Mouse (Mus musculus) embryonic facial prominence, embryonic 15.5 days (tissue): ENCODE measurements around the gene Alox8. TPM values are rescaled to one million over a fixed set of nuclear protein-coding genes. Genes with fewer than 3 reads are reported as not detected.

Source experiments
- ATAC-seq: fragments of 200-750 bp; cut with Nextera tagmentation; 2 replicates; pipeline ENCODE4 v1.8.0; 2017; ENCODE audit warnings: low read depth, moderate TSS enrichment; ENCODE audit not compliant: insufficient number of reproducible peaks, low FRiP score, low TSS enrichment
- H3K27ac ChIP-seq: fragments of 300-500 bp; sonication (generic); replicated peaks from 2 replicates; pipeline ENCODE4 v1.5.1; 2015; ENCODE audit warnings: mild to moderate bottlenecking, inconsistent platforms
- H3K27me3 ChIP-seq: fragments of 300-500 bp; sonication (generic); 2 replicates; pipeline ENCODE4 v1.6.1; 2015; ENCODE audit warnings: inconsistent platforms
- H3K36me3 ChIP-seq: fragments of 300-500 bp; sonication (generic); 2 replicates; pipeline ENCODE4 v1.6.1; 2015; ENCODE audit warnings: mild to moderate bottlenecking, inconsistent platforms
- H3K4me1 ChIP-seq: fragments of 300-500 bp; sonication (generic); 2 replicates; pipeline ENCODE4 v1.6.1; 2015; ENCODE audit warnings: inconsistent platforms
- H3K4me2 ChIP-seq: fragments of 300-500 bp; sonication (generic); replicated peaks from 2 replicates; pipeline ENCODE4 v1.6.1; 2015; ENCODE audit warnings: mild to moderate bottlenecking, inconsistent platforms
- H3K4me3 ChIP-seq: fragments of 300-500 bp; sonication (generic); replicated peaks from 2 replicates; pipeline ENCODE4 v1.5.1; 2015; ENCODE audit warnings: mild to moderate bottlenecking, inconsistent platforms
- H3K9ac ChIP-seq: fragments of 300-500 bp; sonication (generic); 2 replicates; pipeline ENCODE4 v1.6.1; 2015; ENCODE audit warnings: inconsistent platforms
- H3K9me3 ChIP-seq: fragments of 300-500 bp; sonication (generic); replicated peaks from 2 replicates; pipeline ENCODE4 v1.6.1; 2016; ENCODE audit warnings: inconsistent platforms
- WGBS: fragments of 180-500 bp; shearing (Covaris S2); methylation state at CpG from one replicate; pipeline ENCODE4 v1.1.7; 2015; 5-methylcytosine and 5-hydroxymethylcytosine counted together
- polyA plus RNA-seq: library from polyadenylated mRNA; unstranded; fragments of >200 nt; fragmentation: Nextera tagmentation; extraction: Ambion mirVana; gene quantifications from 2 replicates; pipeline ENCODE4 v1.2.1, GENCODE M21; 2015

Alox8 gene
- polyA plus RNA-seq, 1 experiment from 2014 or later, result 0.27 TPM

GRCm38 (mm10) chr11:69179512-69179911, 18.1 kb downstream of the Alox8 start:
- H3K27me3 ChIP-seq, result no peaks in the 10 kb centered on the region
- H3K4me3 ChIP-seq, result no peak overlapping the region
- ATAC-seq, result no peak
- H3K4me1 ChIP-seq, result no peaks in the 10 kb centered on the region
- H3K27ac ChIP-seq, result no peak overlapping the region
- H3K36me3 ChIP-seq, result no peaks in the 10 kb centered on the region
- H3K9ac ChIP-seq, result no peak overlapping the region
- H3K9me3 ChIP-seq, result no peaks in the 10 kb centered on the region
- WGBS, result 46% methylated on average over 3 of the region's 3 CpGs
- no peak overlapping the region for H3K4me2 ChIP-seq

GRCm38 (mm10) chr11:69178525-69178924, 19.1 kb downstream of the Alox8 start:
- no peaks in the 10 kb centered on the region for H3K4me1 ChIP-seq
- H3K27ac ChIP-seq, result no peak overlapping the region
- ATAC-seq, result no peak
- H3K9me3 ChIP-seq, result no peaks in the 10 kb centered on the region
- H3K36me3 ChIP-seq, result no peaks in the 10 kb centered on the region
- H3K4me2 ChIP-seq, result no peak overlapping the region
- WGBS, result 76% methylated on average over 3 of the region's 3 CpGs
- H3K27me3 ChIP-seq, result no peaks in the 10 kb centered on the region
- no peak overlapping the region for H3K9ac ChIP-seq
- H3K4me3 ChIP-seq, result no peak overlapping the region

GRCm38 (mm10) chr11:69174722-69175121, 22.9 kb downstream of the Alox8 start:
- no peak overlapping the region for H3K27ac ChIP-seq
- no peak overlapping the region for H3K4me2 ChIP-seq
- H3K27me3 ChIP-seq, result no peaks in the 10 kb centered on the region
- no peaks in the 10 kb centered on the region for H3K36me3 ChIP-seq
- H3K9ac ChIP-seq, result no peak overlapping the region
- H3K4me3 ChIP-seq, result no peak overlapping the region
- WGBS, result 81% methylated on average over 7 of the region's 7 CpGs
- ATAC-seq, result no peak
- no peaks in the 10 kb centered on the region for H3K9me3 ChIP-seq
- H3K4me1 ChIP-seq, result no peaks in the 10 kb centered on the region; the same call in 1 of the 2 replicates

- Histone ChIP-seq H3K9me3 (no peaks in the 10 kb centered on the region), H3K36me3 (no peaks in the 10 kb centered on the region), H3K27me3 (no peaks in the 10 kb centered on the region), H3K4me2 (no peak overlapping the region), H3K9ac (no peak overlapping the region), H3K4me1 (no peaks in the 10 kb centered on the region; the same call in 1 of the 2 replicates), H3K27ac (no peak overlapping the region), H3K4me3 (no peak overlapping the region)
- 83% methylated on average over 2 of the region's 2 CpGs for WGBS
- no peak for ATAC-seq
Measured at GRCm38 (mm10) chr11:69172606-69173005, 25.0 kb downstream of the Alox8 start.

- no peaks in the 10 kb centered on the region for H3K36me3 ChIP-seq
- H3K27ac ChIP-seq, result no peak overlapping the region
- H3K4me3 ChIP-seq, result no peak overlapping the region
- no peak overlapping the region for H3K9ac ChIP-seq
- ATAC-seq, result no peak
- no peaks in the 10 kb centered on the region for H3K27me3 ChIP-seq
- H3K4me1 ChIP-seq, result no peaks in the 10 kb centered on the region; the same call in 1 of the 2 replicates
- WGBS, result 21% methylated on average over 7 of the region's 7 CpGs
- no peaks in the 10 kb centered on the region for H3K9me3 ChIP-seq
- no peak overlapping the region for H3K4me2 ChIP-seq
Measured at GRCm38 (mm10) chr11:69171626-69172025, 26.0 kb downstream of the Alox8 start.

GRCm38 (mm10) chr11:69169313-69169712, 28.3 kb downstream of the Alox8 start:
- Histone ChIP-seq H3K36me3 (no peaks in the 10 kb centered on the region), H3K4me2 (no peak overlapping the region), H3K9me3 (no peaks in the 10 kb centered on the region), H3K27ac (no peak overlapping the region), H3K27me3 (0 out of 2 replicates have a peak, but pooled peaks cover 2% of the 10 kb centered on the region), H3K9ac (no peak overlapping the region), H3K4me3 (no peak overlapping the region), H3K4me1 (no peaks in the 10 kb centered on the region; the same call in 1 of the 2 replicates)
- ATAC-seq, result no peak
- 74% methylated on average over 12 of the region's 12 CpGs for WGBS

- H3K9ac ChIP-seq, result no peak within 1 kb of the TSS
- ATAC-seq, result no peak
Measured at GRCm38 (mm10) chr11:69156800-69157199, 40.8 kb downstream of the Alox8 start, which contains the start of gene Alox12b. TSS of gene Alox12b (plus strand) at chr11:69156989.

GRCm38 (mm10) chr11:69155351-69155750, 42.3 kb downstream of the Alox8 start:
- no peak for ATAC-seq
- Histone ChIP-seq H3K9me3 (no peaks in the 10 kb centered on the region), H3K4me2 (no peak overlapping the region), H3K9ac (no peak overlapping the region), H3K36me3 (no peaks in the 10 kb centered on the region), H3K4me3 (no peak overlapping the region), H3K27ac (no peak overlapping the region), H3K27me3 (peaks cover 37% of the 10 kb centered on the region), H3K4me1 (peaks cover 18% of the 10 kb centered on the region)
- 66% methylated on average over 1 of the region's 1 CpGs for WGBS

More at GRCm38 (mm10) chr11:69156800-69157199, 40.8 kb downstream of the Alox8 start, which contains the start of gene Alox12b:
- Histone ChIP-seq H3K4me3 (peak within 1 kb of the TSS; percentile 12), H3K27ac (no peak within 1 kb of the TSS), H3K4me1 (peaks cover 7% of the 10 kb centered on the region), H3K9me3 (no peaks in the 10 kb centered on the region), H3K36me3 (no peaks in the 10 kb centered on the region), H3K4me2 (peak within 1 kb of the TSS; percentile 40), H3K27me3 (peaks cover 41% of the 10 kb centered on the region)
- WGBS, result 3% methylated on average over 18 of the region's 18 CpGs

- peaks cover 33% of the 10 kb centered on the region for H3K27me3 ChIP-seq
Measured at GRCm38 (mm10) chr11:69153831-69154230, 43.8 kb downstream of the Alox8 start.

GRCm38 (mm10) chr11:69151004-69151403, 46.6 kb downstream of the Alox8 start:
- ATAC-seq, result no peak
- H3K9ac ChIP-seq, result no peak overlapping the region
- peak overlapping the region; percentile 53 for H3K4me2 ChIP-seq
- H3K9me3 ChIP-seq, result no peaks in the 10 kb centered on the region
- no peaks in the 10 kb centered on the region for H3K36me3 ChIP-seq
- peaks cover 10% of the 10 kb centered on the region; the same call in 1 of the 2 replicates for H3K27me3 ChIP-seq
- peak overlapping the region; percentile 32 for H3K4me3 ChIP-seq
- peaks cover 11% of the 10 kb centered on the region for H3K4me1 ChIP-seq
- WGBS, result 24% methylated on average over 6 of the region's 6 CpGs
- H3K27ac ChIP-seq, result no peak overlapping the region

More at GRCm38 (mm10) chr11:69153831-69154230, 43.8 kb downstream of the Alox8 start:
- Histone ChIP-seq H3K9ac (no peak overlapping the region), H3K36me3 (no peaks in the 10 kb centered on the region), H3K9me3 (no peaks in the 10 kb centered on the region), H3K4me2 (no peak overlapping the region), H3K4me3 (no peak overlapping the region), H3K4me1 (peaks cover 18% of the 10 kb centered on the region), H3K27ac (no peak overlapping the region)
- WGBS, result 74% methylated on average over 8 of the region's 8 CpGs
- no peak for ATAC-seq

GRCm38 (mm10) chr11:69150444-69150843, 47.2 kb downstream of the Alox8 start:
- ATAC-seq, result no peak
- H3K27me3 ChIP-seq, result peaks cover 10% of the 10 kb centered on the region; the same call in 1 of the 2 replicates
- H3K36me3 ChIP-seq, result no peaks in the 10 kb centered on the region
- no peak overlapping the region for H3K9ac ChIP-seq
- peaks cover 11% of the 10 kb centered on the region for H3K4me1 ChIP-seq
- 5% methylated on average over 7 of the region's 7 CpGs for WGBS
- H3K4me2 ChIP-seq, result peak overlapping the region; percentile 53
- peak overlapping the region; percentile 32 for H3K4me3 ChIP-seq
- no peak overlapping the region for H3K27ac ChIP-seq
- H3K9me3 ChIP-seq, result no peaks in the 10 kb centered on the region

GRCm38 (mm10) chr11:69149728-69150127, 47.9 kb downstream of the Alox8 start:
- Histone ChIP-seq H3K27ac (no peak overlapping the region), H3K9ac (no peak overlapping the region), H3K9me3 (no peaks in the 10 kb centered on the region), H3K4me1 (peaks cover 11% of the 10 kb centered on the region), H3K4me3 (no peak overlapping the region), H3K27me3 (peaks cover 5% of the 10 kb centered on the region; the same call in 1 of the 2 replicates), H3K4me2 (no peak overlapping the region), H3K36me3 (no peaks in the 10 kb centered on the region)
- no peak for ATAC-seq
- WGBS, result 71% methylated on average over 6 of the region's 6 CpGs
